Mouse (Mus musculus) midbrain, embryonic 15.5 days (tissue): ENCODE measurements around the gene Ins2. TPM values are rescaled to one million over a fixed set of nuclear protein-coding genes. Genes with fewer than 3 reads are reported as not detected.

ENCODE experiments used
- ATAC-seq: fragments of 200-750 bp; cut with Nextera tagmentation; replicated peaks from 2 replicates; pipeline ENCODE4 v1.8.0; 2017; ENCODE audit warnings: moderate TSS enrichment
- H3K27ac ChIP-seq: fragments of 300-500 bp; sonication (generic); 2 replicates; pipeline ENCODE4 v1.5.1; 2015; ENCODE audit warnings: mild to moderate bottlenecking, inconsistent platforms
- H3K27me3 ChIP-seq: fragments of 300-500 bp; sonication (generic); replicated peaks from 2 replicates; pipeline ENCODE4 v1.6.1; 2015; ENCODE audit warnings: inconsistent platforms
- H3K36me3 ChIP-seq: fragments of 300-500 bp; sonication (generic); replicated peaks from 2 replicates; pipeline ENCODE4 v1.6.1; 2015; ENCODE audit warnings: inconsistent platforms
- H3K4me1 ChIP-seq: fragments of 300-500 bp; sonication (generic); 2 replicates; pipeline ENCODE4 v1.6.1; 2015; ENCODE audit warnings: inconsistent platforms
- H3K4me2 ChIP-seq: fragments of 300-500 bp; sonication (generic); 2 replicates; pipeline ENCODE4 v1.6.1; 2015; ENCODE audit warnings: inconsistent platforms, mild to moderate bottlenecking, moderate library complexity
- H3K4me3 ChIP-seq: fragments of 300-500 bp; sonication (generic); 2 replicates; pipeline ENCODE4 v1.5.1; 2015; ENCODE audit warnings: mild to moderate bottlenecking, inconsistent platforms
- H3K9ac ChIP-seq: fragments of 300-500 bp; sonication (generic); 2 replicates; pipeline ENCODE4 v1.6.1; 2015; ENCODE audit warnings: mild to moderate bottlenecking, inconsistent platforms
- H3K9me3 ChIP-seq: fragments of 300-500 bp; sonication (generic); 2 replicates; pipeline ENCODE4 v1.6.1; 2016; ENCODE audit warnings: inconsistent platforms
- WGBS: fragments of 180-500 bp; shearing (Covaris S2); methylation state at CpG from one replicate; pipeline ENCODE4 v1.1.7; 2015; ENCODE audit warnings: mixed read lengths; 5-methylcytosine and 5-hydroxymethylcytosine counted together
- microRNA counts: library from miRNA; unstranded; fragments of <30 nt; microRNA quantifications from one replicate; lab custom pipeline; 2016
- microRNA-seq: library from miRNA; unstranded; fragments of <30 nt; microRNA quantifications from one replicate; pipeline ENCODE4, GENCODE M21; 2016
- polyA plus RNA-seq: library from polyadenylated mRNA; unstranded; fragments of >200 nt; fragmentation: Nextera tagmentation; extraction: Ambion mirVana; gene quantifications from 2 replicates; pipeline ENCODE4 v1.2.1, GENCODE M21; 2015

The Ins2 gene
- polyA plus RNA-seq, 1 experiment from 2014 or later, result 0.40 TPM

DNA sequence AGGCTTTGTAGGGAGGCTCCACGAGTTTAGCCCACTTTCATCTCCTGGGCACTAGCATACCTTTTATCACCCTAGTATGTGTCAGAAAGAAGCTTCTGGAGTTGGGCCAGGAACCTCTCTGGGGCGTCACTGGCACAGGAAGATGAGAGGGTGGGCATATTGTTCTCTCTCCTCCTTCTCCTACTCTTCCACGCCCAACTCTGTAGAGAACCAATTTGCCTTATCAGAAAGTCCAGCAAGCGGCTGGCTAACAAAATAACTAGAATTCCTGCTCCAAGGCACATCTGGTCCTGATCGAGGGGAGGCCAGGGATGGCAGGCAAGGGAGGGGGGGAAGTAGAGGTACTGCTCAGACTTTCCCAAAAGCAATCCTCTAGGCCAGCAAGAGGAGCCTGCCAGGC, 98.1 kb downstream of the Ins2 start:
- WGBS, result 65% methylated on average over 5 of the region's 5 CpGs
- no peak overlapping the region for H3K9ac ChIP-seq
- no peak for ATAC-seq
- H3K27me3 ChIP-seq, result no peaks in the 10 kb centered on the region
- H3K9me3 ChIP-seq, result no peaks in the 10 kb centered on the region
- no peak overlapping the region for H3K4me3 ChIP-seq
- no peak overlapping the region for H3K27ac ChIP-seq
- no peak overlapping the region for H3K4me2 ChIP-seq
- no peaks in the 10 kb centered on the region for H3K4me1 ChIP-seq
- H3K36me3 ChIP-seq, result no peaks in the 10 kb centered on the region

DNA sequence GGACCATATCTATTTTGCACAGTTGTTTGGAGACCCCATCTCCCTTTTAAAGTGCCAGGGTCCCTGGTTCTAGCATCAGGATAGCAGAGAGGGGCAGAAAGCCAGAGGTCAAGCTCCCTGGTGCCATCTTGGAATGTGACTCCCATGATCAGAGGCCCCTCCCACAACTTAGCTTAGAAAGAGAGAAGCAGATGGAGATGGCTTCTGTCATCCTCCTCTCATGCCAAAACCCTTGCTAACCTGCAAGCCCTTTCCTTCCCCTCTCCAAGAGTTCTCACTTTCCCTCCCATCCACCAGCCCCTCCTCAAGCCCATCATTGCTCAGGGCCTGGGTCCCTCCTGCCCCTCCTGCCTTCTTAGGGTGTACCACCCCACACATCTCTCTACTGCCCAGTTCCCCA, 107.0 kb downstream of the Ins2 start:
- Histone ChIP-seq H3K36me3 (no peaks in the 10 kb centered on the region), H3K9ac (no peak overlapping the region), H3K27me3 (no peaks in the 10 kb centered on the region), H3K4me2 (no peak overlapping the region), H3K9me3 (no peaks in the 10 kb centered on the region), H3K4me3 (no peak overlapping the region), H3K27ac (no peak overlapping the region), H3K4me1 (no peaks in the 10 kb centered on the region)
- no peak for ATAC-seq

DNA sequence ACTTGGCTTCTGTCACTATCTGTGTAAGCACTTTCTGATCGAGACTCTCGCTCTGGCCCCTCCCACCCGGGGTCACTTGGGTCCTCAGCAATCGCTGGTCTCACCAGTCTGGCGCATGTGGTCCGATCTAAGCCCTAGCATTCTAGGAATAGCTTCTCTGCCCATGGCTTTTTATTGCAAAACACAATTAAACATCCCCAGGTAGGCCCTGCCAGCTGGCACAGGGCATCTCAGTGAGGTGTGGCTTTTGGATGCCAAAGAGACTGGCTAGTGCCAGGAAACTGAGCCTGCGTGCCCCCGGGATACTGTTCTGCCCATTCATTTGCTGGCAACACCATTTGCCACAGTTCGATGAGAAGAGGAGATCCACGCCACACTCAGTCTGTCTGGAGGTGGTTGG, 112.5 kb downstream of the Ins2 start:
- no peaks in the 10 kb centered on the region for H3K36me3 ChIP-seq
- no peaks in the 10 kb centered on the region for H3K27me3 ChIP-seq
- H3K4me2 ChIP-seq, result no peak overlapping the region
- no peak overlapping the region for H3K27ac ChIP-seq
- 81% methylated on average over 10 of the region's 10 CpGs for WGBS
- no peaks in the 10 kb centered on the region for H3K9me3 ChIP-seq
- no peak overlapping the region for H3K4me3 ChIP-seq
- ATAC-seq, result no peak
- H3K4me1 ChIP-seq, result no peaks in the 10 kb centered on the region
- no peak overlapping the region for H3K9ac ChIP-seq

DNA sequence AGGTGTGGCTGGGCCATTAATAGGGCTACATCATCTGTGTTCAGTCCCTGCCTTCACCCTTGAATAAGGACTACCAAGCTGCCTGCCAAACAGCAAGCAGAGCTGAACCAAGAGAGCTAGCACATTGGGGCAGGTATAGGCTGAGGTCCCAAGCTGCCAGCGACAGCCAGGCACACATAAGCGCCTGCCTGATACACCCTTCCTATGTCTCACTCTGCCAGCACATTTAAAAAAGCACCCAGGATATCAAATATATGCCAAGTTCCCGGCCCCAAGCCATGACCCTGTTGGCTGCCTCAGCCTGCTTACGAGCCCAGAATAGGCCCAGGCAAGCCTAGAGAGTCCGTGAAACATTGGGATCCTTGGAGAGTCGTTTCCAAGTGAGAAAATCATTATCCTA, 113.4 kb downstream of the Ins2 start:
- 90% methylated on average over 6 of the region's 6 CpGs for WGBS
- no peaks in the 10 kb centered on the region for H3K9me3 ChIP-seq
- no peak overlapping the region for H3K9ac ChIP-seq
- no peaks in the 10 kb centered on the region for H3K27me3 ChIP-seq
- no peak overlapping the region for H3K4me3 ChIP-seq
- H3K27ac ChIP-seq, result no peak overlapping the region
- H3K4me2 ChIP-seq, result no peak overlapping the region
- ATAC-seq, result no peak
- no peaks in the 10 kb centered on the region for H3K4me1 ChIP-seq
- H3K36me3 ChIP-seq, result no peaks in the 10 kb centered on the region

MicroRNAs encoded within 50 kb of the gene (microRNA counts, 519-probe panel; counts per million panel counts)
- microRNA mmu-miR-483 (lab: Ali Mortazavi, UCI), result 1,987 counts per million, percentile 17 among the panel's probes with 10 or more counts

Small RNA genes lying within 50 kb of the gene (microRNA-seq; reads per million reads assigned to microRNA genes)
- gene Mir483, result 128 reads per million, percentile 56 among the genes with 10 or more reads in this experiment

Other genes starting within 250 kb of the Ins2 start
- gene Tnnt3, start 244.5 kb downstream of the Ins2 start, polyA plus RNA-seq, result 1.6 TPM in 2 replicates
- gene Mrpl23, start 210.7 kb downstream of the Ins2 start, polyA plus RNA-seq, result 22.4 and 24.0 TPM in 2 replicates
- 128 and 159 TPM in 2 replicates for gene Igf2, start 76.6 kb downstream of the Ins2 start, polyA plus RNA-seq
- not detected in 2 replicates for gene Gm49394, start 73.4 kb downstream of the Ins2 start, polyA plus RNA-seq
- 34.3 and 35.5 TPM in 2 replicates for gene Th, start 187.7 kb upstream of the Ins2 start, polyA plus RNA-seq
- 0.20 and 0.58 TPM in 2 replicates for gene Ascl2, start 225.9 kb upstream of the Ins2 start, polyA plus RNA-seq